Mouse (Mus musculus) limb, embryonic 12.5 days (tissue): ENCODE results near the gene Bche. TPM values are rescaled to one million over a fixed set of nuclear protein-coding genes. Genes with fewer than 3 reads are reported as not detected.

Experiments used
- ATAC-seq: fragments of 200-750 bp; cut with Nextera tagmentation; 2 replicates; pipeline ENCODE4 v1.8.0; 2017; ENCODE audit warnings: low read depth, moderate TSS enrichment; ENCODE audit not compliant: insufficient number of reproducible peaks, insufficient read depth, low FRiP score, low TSS enrichment
- H3K27ac ChIP-seq: fragments of 300-500 bp; sonication (generic); 2 replicates; pipeline ENCODE4 v1.5.1; 2016; ENCODE audit warnings: mild to moderate bottlenecking, moderate library complexity
- H3K27me3 ChIP-seq: fragments of 300-500 bp; sonication (generic); 2 replicates; pipeline ENCODE4 v1.6.1; 2016; ENCODE audit warnings: mild to moderate bottlenecking, moderate library complexity
- H3K36me3 ChIP-seq: fragments of 300-500 bp; sonication (generic); 2 replicates; pipeline ENCODE4 v1.6.1; 2016; ENCODE audit warnings: mild to moderate bottlenecking, moderate library complexity
- H3K4me1 ChIP-seq: fragments of 300-500 bp; sonication (generic); replicated peaks from 2 replicates; pipeline ENCODE4 v1.6.1; 2016
- H3K4me2 ChIP-seq: fragments of 300-500 bp; sonication (generic); 2 replicates; pipeline ENCODE4 v1.6.1; 2016; ENCODE audit warnings: mild to moderate bottlenecking, moderate library complexity
- H3K4me3 ChIP-seq: fragments of 300-500 bp; sonication (generic); replicated peaks from 2 replicates; pipeline ENCODE4 v1.5.1; 2016; ENCODE audit warnings: mild to moderate bottlenecking
- H3K9ac ChIP-seq: fragments of 300-500 bp; sonication (generic); replicated peaks from 2 replicates; pipeline ENCODE4 v1.6.1; 2016; ENCODE audit warnings: mild to moderate bottlenecking, moderate library complexity
- H3K9me3 ChIP-seq: fragments of 300-500 bp; sonication (generic); 2 replicates; pipeline ENCODE4 v1.6.1; 2016; ENCODE audit warnings: mild to moderate bottlenecking, moderate library complexity
- WGBS: fragments of 180-500 bp; shearing (Covaris S2); methylation state at CpG from one replicate; pipeline ENCODE4 v1.1.7; 2016; 5-methylcytosine and 5-hydroxymethylcytosine counted together
- polyA plus RNA-seq: library from polyadenylated mRNA; unstranded; fragments of >200 nt; fragmentation: Nextera tagmentation; extraction: Ambion mirVana; gene quantifications from 2 replicates; pipeline ENCODE4 v1.2.1, GENCODE M21; 2016

Gene Bche
- polyA plus RNA-seq, 1 experiment from 2014 or later = 3.0 TPM

DNA sequence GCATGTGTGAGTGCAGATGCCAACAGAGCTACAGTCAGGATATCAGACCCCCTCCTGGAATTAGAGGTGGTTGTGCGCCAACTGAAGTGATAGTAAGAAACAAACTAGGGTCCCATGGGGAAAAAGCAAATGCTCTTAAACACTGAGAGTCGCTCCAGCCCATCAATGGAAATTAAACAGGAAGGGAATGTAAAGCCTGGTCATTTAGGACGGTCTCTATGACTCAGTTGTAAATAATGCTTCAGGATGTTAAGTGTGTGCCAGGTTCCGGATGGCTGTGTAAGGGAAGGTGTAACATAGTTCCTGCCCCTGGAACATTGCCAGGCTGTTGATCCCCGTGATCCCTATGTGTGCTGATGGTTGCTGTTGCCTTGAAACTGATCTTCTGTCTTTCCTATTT is 40.0 kb downstream of the Bche start:
- Histone ChIP-seq H3K9me3 (no peaks in the 10 kb centered on the region), H3K36me3 (no peaks in the 10 kb centered on the region), H3K4me1 (no peaks in the 10 kb centered on the region), H3K27ac (no peak overlapping the region), H3K27me3 (no peaks in the 10 kb centered on the region), H3K9ac (no peak overlapping the region), H3K4me3 (no peak overlapping the region), H3K4me2 (no peak overlapping the region)
- WGBS = 74% methylated on average over 5 of the region's 5 CpGs
- ATAC-seq = no peak

DNA sequence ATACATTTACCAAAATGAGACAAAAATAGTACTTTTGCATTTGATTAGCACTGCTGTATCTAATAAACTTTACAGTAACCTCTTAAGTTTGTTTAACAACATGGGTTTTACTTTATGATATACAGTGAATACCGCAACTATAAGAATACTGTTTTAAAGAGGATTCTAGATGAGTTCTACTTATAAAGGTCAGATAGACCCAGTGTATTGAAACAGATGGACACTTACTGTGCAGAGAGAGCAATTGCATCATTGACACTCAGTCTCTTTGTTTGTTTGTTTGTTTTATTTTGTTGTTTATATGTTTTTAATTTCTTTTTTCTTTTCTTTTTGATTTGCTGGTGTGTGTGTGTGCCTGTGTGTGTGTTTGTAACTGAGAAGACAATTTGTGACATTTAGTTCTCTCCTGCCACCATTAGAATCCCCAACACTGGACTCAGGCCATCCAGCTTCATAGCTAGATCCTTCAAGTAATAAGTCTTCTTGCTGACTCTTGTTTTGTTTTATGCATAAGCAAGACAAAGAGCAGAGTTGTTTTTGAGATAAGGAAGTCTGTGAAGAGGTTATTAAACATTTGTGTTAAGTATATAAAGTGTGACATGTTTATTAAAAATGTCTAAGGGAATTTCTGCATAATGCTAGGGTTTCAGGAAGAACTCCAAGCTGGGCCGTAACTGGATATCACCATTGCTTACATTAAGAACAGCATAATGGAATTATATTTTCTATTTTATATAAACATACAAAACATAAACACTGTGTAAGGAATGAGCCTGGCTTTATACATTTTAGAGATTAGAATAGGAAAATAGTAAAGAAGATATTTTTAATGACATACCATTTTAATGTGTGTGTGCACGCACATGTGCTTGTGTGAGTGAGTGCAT is 40.7 kb downstream of the Bche start:
- H3K27me3 ChIP-seq = no peaks in the 10 kb centered on the region
- H3K9me3 ChIP-seq = no peaks in the 10 kb centered on the region
- no peak overlapping the region for H3K4me3 ChIP-seq
- H3K36me3 ChIP-seq = no peaks in the 10 kb centered on the region
- no peak overlapping the region for H3K27ac ChIP-seq
- ATAC-seq = no peak
- no peaks in the 10 kb centered on the region for H3K4me1 ChIP-seq
- H3K4me2 ChIP-seq = no peak overlapping the region
- H3K9ac ChIP-seq = no peak overlapping the region
- WGBS = 82% methylated on average over 3 of the region's 3 CpGs

DNA sequence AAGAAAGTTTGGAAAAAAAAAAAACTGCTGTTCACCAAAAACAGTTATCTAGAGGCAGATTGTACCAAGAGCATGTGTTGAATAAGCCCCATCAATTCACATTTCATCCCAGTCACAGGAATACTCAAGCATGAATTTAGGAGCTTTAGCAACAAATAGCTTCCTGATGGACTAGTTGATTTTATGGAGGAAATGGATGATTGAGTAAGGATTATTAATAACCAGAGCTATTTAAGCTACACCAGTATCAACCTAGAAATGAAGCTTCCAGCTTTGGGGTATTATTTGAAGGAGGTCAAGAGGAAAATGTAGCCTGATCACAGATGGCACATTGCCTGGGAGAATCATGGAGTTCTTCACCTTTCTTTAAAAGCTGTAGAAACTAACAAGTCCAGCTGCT is 57.9 kb downstream of the Bche start:
- ATAC-seq = no peak
- Histone ChIP-seq H3K27ac (no peak overlapping the region), H3K4me1 (no peaks in the 10 kb centered on the region), H3K9me3 (no peaks in the 10 kb centered on the region), H3K27me3 (no peaks in the 10 kb centered on the region), H3K4me3 (no peak overlapping the region), H3K4me2 (no peak overlapping the region), H3K9ac (no peak overlapping the region), H3K36me3 (no peaks in the 10 kb centered on the region)

DNA sequence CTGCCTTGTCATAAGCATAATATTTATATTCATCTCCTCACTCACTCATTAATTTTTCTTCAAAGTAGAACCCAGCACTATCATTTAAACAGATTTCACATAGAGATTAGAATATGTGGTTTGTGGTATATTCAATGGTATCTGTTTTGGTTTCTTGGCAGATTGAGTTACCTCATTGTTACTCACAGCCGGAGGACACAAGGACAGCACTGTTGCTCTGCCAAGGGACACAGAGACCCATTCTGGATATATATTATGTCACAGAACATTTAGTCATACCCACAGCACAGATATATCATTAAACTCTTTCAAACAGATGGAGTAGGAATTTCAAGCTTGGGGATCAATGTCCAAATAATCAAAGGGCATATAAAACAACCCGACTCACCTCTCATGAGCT is 61.2 kb downstream of the Bche start:
- Histone ChIP-seq H3K4me3 (no peak overlapping the region), H3K9me3 (no peaks in the 10 kb centered on the region), H3K27ac (no peak overlapping the region), H3K4me2 (no peak overlapping the region), H3K36me3 (no peaks in the 10 kb centered on the region), H3K4me1 (no peaks in the 10 kb centered on the region), H3K27me3 (no peaks in the 10 kb centered on the region), H3K9ac (no peak overlapping the region)
- no peak for ATAC-seq
- WGBS = 95% methylated on average over 2 of the region's 2 CpGs

DNA sequence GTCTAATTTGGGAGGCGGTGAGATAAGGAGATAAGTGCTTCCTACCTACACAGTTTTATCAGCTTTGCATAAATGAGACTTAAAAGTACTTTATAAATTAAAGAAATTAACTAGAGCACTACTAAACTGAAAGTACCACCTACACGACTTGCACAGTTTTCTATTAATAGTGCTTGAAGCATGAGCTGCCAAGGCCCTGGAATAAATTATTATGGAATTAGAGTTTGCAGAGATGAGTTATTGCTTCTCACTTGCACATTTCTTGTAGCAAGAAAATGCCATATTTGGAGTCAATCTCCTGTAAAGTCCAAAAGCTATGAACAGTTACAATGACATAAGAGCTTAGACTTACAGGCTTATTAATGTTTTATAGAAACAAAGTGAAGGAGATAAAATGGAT is 96.8 kb downstream of the Bche start:
- Histone ChIP-seq H3K27me3 (no peaks in the 10 kb centered on the region), H3K9ac (no peak overlapping the region), H3K36me3 (no peaks in the 10 kb centered on the region), H3K9me3 (no peaks in the 10 kb centered on the region), H3K4me1 (no peaks in the 10 kb centered on the region), H3K4me3 (no peak overlapping the region), H3K27ac (no peak overlapping the region), H3K4me2 (no peak overlapping the region)
- no peak for ATAC-seq
- 76% methylated on average over 2 of the region's 2 CpGs for WGBS

DNA sequence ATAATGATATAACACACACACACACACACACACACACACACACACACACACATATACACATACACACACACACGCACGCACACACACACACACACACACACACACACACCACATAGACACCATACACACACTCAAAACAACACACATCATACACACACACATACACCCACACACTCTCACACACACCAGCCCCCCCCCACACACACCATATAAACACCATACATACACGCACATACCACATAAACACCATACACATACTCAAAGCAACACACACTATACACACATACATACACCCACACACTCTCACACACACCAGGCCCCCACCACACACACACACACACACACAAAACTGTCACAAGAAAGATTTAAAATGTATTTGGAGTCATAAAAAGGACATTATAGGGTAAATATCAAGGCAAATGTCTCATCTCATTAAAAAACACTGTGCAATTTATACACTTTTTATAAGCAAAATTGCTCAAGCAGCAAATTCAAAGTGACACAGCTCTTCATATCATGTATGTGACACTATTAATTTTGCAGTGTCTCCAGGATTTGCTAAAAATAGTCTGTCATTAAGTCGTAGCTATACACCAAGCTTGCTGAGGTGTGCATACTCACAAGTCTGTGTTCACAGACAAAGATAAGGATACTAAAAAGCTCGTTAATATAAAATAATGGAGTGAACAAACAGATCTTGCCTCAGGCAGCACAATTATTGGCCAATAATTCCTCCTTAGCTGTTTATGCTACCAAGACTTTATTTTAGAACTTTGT is 116.3 kb downstream of the Bche start:
- no peak for ATAC-seq
- Histone ChIP-seq H3K9ac (no peak overlapping the region), H3K27me3 (no peaks in the 10 kb centered on the region), H3K4me1 (no peaks in the 10 kb centered on the region), H3K4me2 (no peak overlapping the region), H3K36me3 (no peaks in the 10 kb centered on the region), H3K4me3 (no peak overlapping the region), H3K9me3 (no peaks in the 10 kb centered on the region), H3K27ac (no peak overlapping the region)
- WGBS = 80% methylated on average over 5 of the region's 5 CpGs
